Mouse (Mus musculus): ENCODE measurements at regions not wholly inside any gene's neighbourhood (a gene's known extent, or its start where the extent isn't known, plus 50 kb on each side); places are given as distances from the start of the nearest gene placed in this dataset.

GRCm38 (mm10) chr10:99474546-99474945 is 211.5 kb downstream of the Dusp6 start:
- Histone ChIP-seq H3K27ac (no peak overlapping the region), H3K4me2 (no peak overlapping the region), H3K36me3 (ENCODE audit: poor library complexity, severe bottlenecking) (no peaks in the 10 kb centered on the region), H3K9ac (no peak overlapping the region), H3K27me3 (no peaks in the 10 kb centered on the region), H3K4me3 (no peak overlapping the region), H3K4me1 (0 out of 2 replicates have a peak, but pooled peaks cover 3% of the 10 kb centered on the region), H3K9me3 (replicated peaks) (no peaks in the 10 kb centered on the region)
- no peak for ATAC-seq
- 82% methylated on average over 8 of the region's 8 CpGs for WGBS

- ATAC-seq, result peak; percentile 19; the same call in 1 of the 2 replicates
- Histone ChIP-seq H3K27me3 (no peaks in the 10 kb centered on the region), H3K9me3 (replicated peaks) (no peaks in the 10 kb centered on the region), H3K27ac (no peak overlapping the region), H3K9ac (no peak overlapping the region), H3K4me1 (0 out of 2 replicates have a peak, but pooled peaks cover 3% of the 10 kb centered on the region), H3K4me2 (no peak overlapping the region), H3K36me3 (ENCODE audit: poor library complexity, severe bottlenecking) (no peaks in the 10 kb centered on the region), H3K4me3 (no peak overlapping the region)
- 76% methylated on average over 7 of the region's 7 CpGs for WGBS
These were observed 213.2 kb downstream of the Dusp6 start for GRCm38 (mm10) chr10:99476214-99476613.

- no peak overlapping the region for H3K4me3 ChIP-seq
- ATAC-seq, result no peak
- no peak overlapping the region for H3K4me2 ChIP-seq
- no peaks in the 10 kb centered on the region for H3K27me3 ChIP-seq
- WGBS, result 85% methylated on average over 7 of the region's 7 CpGs
- no peak overlapping the region for H3K27ac ChIP-seq
- no peaks in the 10 kb centered on the region for H3K9me3 ChIP-seq (replicated peaks)
- H3K9ac ChIP-seq, result no peak overlapping the region
- H3K4me1 ChIP-seq, result 0 out of 2 replicates have a peak, but pooled peaks cover 3% of the 10 kb centered on the region
- H3K36me3 ChIP-seq (ENCODE audit: poor library complexity, severe bottlenecking), result no peaks in the 10 kb centered on the region
These were observed 213.7 kb downstream of the Dusp6 start for GRCm38 (mm10) chr10:99476776-99477175.

- no peaks in the 10 kb centered on the region for H3K36me3 ChIP-seq (ENCODE audit: poor library complexity, severe bottlenecking)
- no peak overlapping the region for H3K4me3 ChIP-seq
- no peaks in the 10 kb centered on the region for H3K9me3 ChIP-seq (replicated peaks)
- 82% methylated on average over 4 of the region's 4 CpGs for WGBS
- H3K9ac ChIP-seq, result no peak overlapping the region
- no peaks in the 10 kb centered on the region for H3K27me3 ChIP-seq
- peak; percentile 43; the same call in 1 of the 2 replicates for ATAC-seq
- H3K27ac ChIP-seq, result no peak overlapping the region
- no peaks in the 10 kb centered on the region for H3K4me1 ChIP-seq
- H3K4me2 ChIP-seq, result no peak overlapping the region
These were observed 217.5 kb downstream of the Dusp6 start for GRCm38 (mm10) chr10:99480573-99480972.

- Histone ChIP-seq H3K27ac (no peak overlapping the region), H3K4me2 (no peak overlapping the region), H3K9me3 (replicated peaks) (no peaks in the 10 kb centered on the region), H3K4me1 (no peaks in the 10 kb centered on the region), H3K27me3 (no peaks in the 10 kb centered on the region), H3K36me3 (ENCODE audit: poor library complexity, severe bottlenecking) (no peaks in the 10 kb centered on the region), H3K9ac (no peak overlapping the region), H3K4me3 (no peak overlapping the region)
- ATAC-seq, result no peak
- WGBS, result 87% methylated on average over 3 of the region's 3 CpGs
These were observed 219.0 kb downstream of the Dusp6 start for GRCm38 (mm10) chr10:99482009-99482408.

- WGBS, result 81% methylated on average over 16 of the region's 16 CpGs
- Histone ChIP-seq H3K4me1 (no peaks in the 10 kb centered on the region), H3K27me3 (no peaks in the 10 kb centered on the region), H3K4me2 (no peak overlapping the region), H3K9me3 (replicated peaks) (peaks cover 3% of the 10 kb centered on the region; the same call in 1 of the 2 replicates), H3K36me3 (ENCODE audit: poor library complexity, severe bottlenecking) (no peaks in the 10 kb centered on the region), H3K4me3 (no peak overlapping the region), H3K9ac (no peak overlapping the region), H3K27ac (no peak overlapping the region)
- ATAC-seq, result 0 out of 2 replicates have a peak, but pooled peaks have one; percentile 38
These were observed 225.4 kb downstream of the Dusp6 start for GRCm38 (mm10) chr10:99488195-99489080.

GRCm38 (mm10) chr10:99511514-99512237 is 247.8 kb downstream of the Csl start:
- no peaks in the 10 kb centered on the region for H3K4me1 ChIP-seq
- H3K4me2 ChIP-seq, result no peak overlapping the region
- no peaks in the 10 kb centered on the region for H3K27me3 ChIP-seq
- H3K36me3 ChIP-seq (ENCODE audit: poor library complexity, severe bottlenecking), result no peaks in the 10 kb centered on the region
- no peak overlapping the region for H3K4me3 ChIP-seq
- H3K9ac ChIP-seq, result no peak overlapping the region
- no peak for ATAC-seq
- no peaks in the 10 kb centered on the region for H3K9me3 ChIP-seq (replicated peaks)
- WGBS, result 79% methylated on average over 17 of the region's 17 CpGs
- H3K27ac ChIP-seq, result no peak overlapping the region

- Histone ChIP-seq H3K4me3 (no peak overlapping the region), H3K9ac (no peak overlapping the region), H3K27ac (no peak overlapping the region), H3K9me3 (replicated peaks) (no peaks in the 10 kb centered on the region), H3K27me3 (no peaks in the 10 kb centered on the region), H3K4me2 (no peak overlapping the region), H3K36me3 (ENCODE audit: poor library complexity, severe bottlenecking) (no peaks in the 10 kb centered on the region), H3K4me1 (no peaks in the 10 kb centered on the region)
- WGBS, result 87% methylated on average over 4 of the region's 4 CpGs
- no peak for ATAC-seq
These were observed 241.5 kb downstream of the Csl start for GRCm38 (mm10) chr10:99517944-99518343.

- H3K27ac ChIP-seq, result no peak overlapping the region
- ATAC-seq, result no peak
- WGBS, result 19% methylated on average over 4 of the region's 4 CpGs
- H3K9ac ChIP-seq, result no peak overlapping the region
- H3K4me1 ChIP-seq, result peaks cover 2% of the 10 kb centered on the region; the same call in 1 of the 2 replicates
- no peaks in the 10 kb centered on the region for H3K9me3 ChIP-seq (replicated peaks)
- H3K4me3 ChIP-seq, result no peak overlapping the region
- H3K4me2 ChIP-seq, result no peak overlapping the region
- no peaks in the 10 kb centered on the region for H3K36me3 ChIP-seq (ENCODE audit: poor library complexity, severe bottlenecking)
- H3K27me3 ChIP-seq, result no peaks in the 10 kb centered on the region
These were observed 240.0 kb downstream of the Csl start for GRCm38 (mm10) chr10:99519479-99519878.

GRCm38 (mm10) chr10:99523817-99524216 is 235.6 kb downstream of the Csl start:
- H3K9ac ChIP-seq, result no peak overlapping the region
- ATAC-seq, result no peak
- H3K4me1 ChIP-seq, result peaks cover 8% of the 10 kb centered on the region; the same call in 1 of the 2 replicates
- H3K27me3 ChIP-seq, result no peaks in the 10 kb centered on the region
- no peaks in the 10 kb centered on the region for H3K36me3 ChIP-seq (ENCODE audit: poor library complexity, severe bottlenecking)
- 80% methylated on average over 5 of the region's 5 CpGs for WGBS
- no peak overlapping the region for H3K4me3 ChIP-seq
- H3K27ac ChIP-seq, result no peak overlapping the region
- H3K4me2 ChIP-seq, result no peak overlapping the region
- H3K9me3 ChIP-seq (replicated peaks), result no peaks in the 10 kb centered on the region

- WGBS, result 38% methylated on average over 20 of the region's 20 CpGs
These were observed 234.9 kb downstream of the Csl start for GRCm38 (mm10) chr10:99524273-99525212.

More at GRCm38 (mm10) chr10:99524273-99525212, 234.9 kb downstream of the Csl start:
- no peak overlapping the region for H3K4me3 ChIP-seq
- no peaks in the 10 kb centered on the region for H3K27me3 ChIP-seq
- H3K27ac ChIP-seq, result no peak overlapping the region
- H3K4me2 ChIP-seq, result peak overlapping the region; percentile 18; the same call in 1 of the 2 replicates
- peaks cover 8% of the 10 kb centered on the region; the same call in 1 of the 2 replicates for H3K4me1 ChIP-seq
- peak; percentile 55; the same call in 1 of the 2 replicates for ATAC-seq
- H3K9me3 ChIP-seq (replicated peaks), result no peaks in the 10 kb centered on the region
- no peaks in the 10 kb centered on the region for H3K36me3 ChIP-seq (ENCODE audit: poor library complexity, severe bottlenecking)
- no peak overlapping the region for H3K9ac ChIP-seq
